Mouse (Mus musculus) forebrain, embryonic 11.5 days (tissue): ENCODE measurements around the gene Gxylt2. TPM values are rescaled to one million over a fixed set of nuclear protein-coding genes. Genes with fewer than 3 reads are reported as not detected.

Source experiments
- ATAC-seq: fragments of 200-750 bp; cut with Nextera tagmentation; replicated peaks from 2 replicates; pipeline ENCODE4 v1.8.0; 2017; ENCODE audit warnings: moderate TSS enrichment; ENCODE audit not compliant: low FRiP score
- DNase-seq: peaks from one replicate; pipeline ENCODE4 v3.0.0-alpha.2; 2017; ENCODE audit warnings: low spot score
- H3K27ac ChIP-seq: fragments of 300-500 bp; sonication (generic); 2 replicates; pipeline ENCODE4 v1.5.1; 2014; ENCODE audit warnings: low read depth, low read length
- H3K27me3 ChIP-seq: fragments of 300-500 bp; sonication (generic); 2 replicates; pipeline ENCODE4 v1.6.1; 2014; ENCODE audit warnings: mild to moderate bottlenecking, low read length, mixed read lengths; ENCODE audit not compliant: control insufficient read depth, insufficient read depth
- H3K36me3 ChIP-seq: fragments of 300-500 bp; sonication (generic); 2 replicates; pipeline ENCODE4 v1.6.1; 2014; ENCODE audit warnings: mild to moderate bottlenecking, low read length, moderate library complexity, mixed read lengths; ENCODE audit not compliant: control insufficient read depth, insufficient read depth
- H3K4me1 ChIP-seq: fragments of 300-500 bp; sonication (generic); replicated peaks from 2 replicates; pipeline ENCODE4 v1.6.1; 2014; ENCODE audit warnings: low read length, mixed read lengths; ENCODE audit not compliant: control insufficient read depth, insufficient read depth
- H3K4me2 ChIP-seq: fragments of 300-500 bp; sonication (generic); 2 replicates; pipeline ENCODE4 v1.6.1; 2014; ENCODE audit warnings: low read depth, mild to moderate bottlenecking, low read length, moderate library complexity, mixed read lengths; ENCODE audit not compliant: severe bottlenecking
- H3K4me3 ChIP-seq: fragments of 300-500 bp; sonication (generic); 2 replicates; pipeline ENCODE4 v1.5.1; 2014; ENCODE audit warnings: low read depth, low read length
- H3K9ac ChIP-seq: fragments of 300-500 bp; sonication (generic); 2 replicates; pipeline ENCODE4 v1.6.1; 2014; ENCODE audit warnings: low read length
- H3K9me3 ChIP-seq: fragments of 300-500 bp; sonication (generic); 2 replicates; pipeline ENCODE4 v1.6.1; 2016; ENCODE audit warnings: low read length, mixed read lengths; ENCODE audit not compliant: control insufficient read depth
- WGBS: fragments of 180-500 bp; shearing (Covaris S2); extraction: QIAGEN DNeasy Blood & Tissue Kit; methylation state at CpG from one replicate; pipeline ENCODE4 v1.1.7; 2014; 5-methylcytosine and 5-hydroxymethylcytosine counted together
- polyA plus RNA-seq: library from polyadenylated mRNA; unstranded; fragments of >200 nt; fragmentation: Nextera tagmentation; extraction: Ambion mirVana; gene quantifications from 2 replicates; pipeline ENCODE4 v1.2.1, GENCODE M21; 2014

Gxylt2 gene
- polyA plus RNA-seq, 1 experiment from 2014 or later, result 2.8 TPM

DNA sequence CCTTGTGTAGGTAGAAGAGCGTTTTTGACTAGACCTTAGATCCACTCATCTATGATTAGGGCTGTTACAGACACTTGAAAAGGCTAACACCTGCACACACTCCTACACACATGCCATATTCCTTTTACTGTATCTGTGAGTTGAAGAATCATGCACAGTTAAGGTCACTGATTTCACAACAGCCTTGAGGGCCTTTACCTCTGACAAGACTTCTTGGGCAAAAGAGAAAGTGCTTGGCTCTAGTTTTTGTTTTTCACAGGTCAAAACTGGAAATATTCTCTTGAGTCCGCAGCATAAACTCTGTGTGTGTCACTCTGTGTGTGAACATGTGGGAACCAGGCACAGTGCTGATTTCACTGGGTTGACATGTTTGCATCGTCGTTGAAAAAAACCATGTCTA is 105.6 kb downstream of the Gxylt2 start:
- no peak for DNase-seq

DNA sequence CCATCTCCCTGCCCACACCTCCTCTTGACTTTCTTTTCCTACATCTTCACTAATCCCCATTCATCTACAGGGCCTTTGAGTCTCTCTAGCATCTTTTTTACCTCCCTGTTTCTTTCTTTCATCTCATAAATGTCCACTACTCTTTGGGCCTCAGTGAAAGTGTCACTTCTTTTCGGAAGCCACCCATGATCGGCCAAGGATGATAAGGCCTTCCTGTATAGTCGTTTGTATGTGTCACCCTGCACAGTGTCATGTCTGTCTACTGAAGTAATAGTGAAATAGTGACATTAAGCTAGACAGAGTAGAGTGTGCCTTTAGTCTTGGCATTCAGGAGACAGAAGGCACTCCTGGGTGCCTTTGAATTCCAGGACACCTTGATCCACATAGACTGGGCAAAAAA is 107.2 kb downstream of the Gxylt2 start:
- Histone ChIP-seq H3K4me1 (no peaks in the 10 kb centered on the region), H3K9me3 (no peaks in the 10 kb centered on the region), H3K27ac (no peak overlapping the region), H3K27me3 (no peaks in the 10 kb centered on the region), H3K9ac (no peak overlapping the region), H3K36me3 (no peaks in the 10 kb centered on the region), H3K4me2 (no peak overlapping the region), H3K4me3 (no peak overlapping the region)
- no peak for ATAC-seq
- DNase-seq, result no peak
- WGBS, result 86% methylated on average over 3 of the region's 3 CpGs

More for the DNA sequence above, 105.6 kb downstream of the Gxylt2 start:
- Histone ChIP-seq H3K4me2 (no peak overlapping the region), H3K4me3 (no peak overlapping the region), H3K27ac (no peak overlapping the region), H3K4me1 (no peaks in the 10 kb centered on the region), H3K27me3 (no peaks in the 10 kb centered on the region), H3K9ac (no peak overlapping the region), H3K36me3 (no peaks in the 10 kb centered on the region), H3K9me3 (no peaks in the 10 kb centered on the region)
- 87% methylated on average over 4 of the region's 4 CpGs for WGBS
- no peak for ATAC-seq

DNA sequence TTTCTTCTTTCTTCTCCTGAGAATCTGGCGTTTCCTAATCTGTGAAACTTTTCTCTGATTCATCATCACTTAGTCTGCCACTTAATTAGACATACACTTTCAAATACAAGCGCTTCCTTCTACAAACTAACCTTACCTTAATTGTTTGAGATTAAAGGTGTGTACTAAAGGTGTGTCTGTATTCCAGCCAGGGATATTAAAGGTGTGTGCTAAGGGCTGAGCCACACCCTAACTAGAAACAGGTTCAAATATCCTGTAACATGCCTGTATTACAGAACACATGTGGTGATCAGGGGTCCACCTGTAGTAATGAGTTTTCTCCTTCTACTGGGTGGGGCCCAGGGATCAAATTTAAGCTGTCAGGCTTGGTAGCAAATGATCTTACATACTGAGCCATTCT is 116.8 kb downstream of the Gxylt2 start:
- Histone ChIP-seq H3K4me1 (no peaks in the 10 kb centered on the region), H3K27me3 (no peaks in the 10 kb centered on the region), H3K4me2 (no peak overlapping the region), H3K9me3 (no peaks in the 10 kb centered on the region), H3K36me3 (no peaks in the 10 kb centered on the region), H3K27ac (no peak overlapping the region), H3K9ac (no peak overlapping the region), H3K4me3 (no peak overlapping the region)
- no peak for ATAC-seq
- 84% methylated on average over 2 of the region's 2 CpGs for WGBS
- no peak for DNase-seq

DNA sequence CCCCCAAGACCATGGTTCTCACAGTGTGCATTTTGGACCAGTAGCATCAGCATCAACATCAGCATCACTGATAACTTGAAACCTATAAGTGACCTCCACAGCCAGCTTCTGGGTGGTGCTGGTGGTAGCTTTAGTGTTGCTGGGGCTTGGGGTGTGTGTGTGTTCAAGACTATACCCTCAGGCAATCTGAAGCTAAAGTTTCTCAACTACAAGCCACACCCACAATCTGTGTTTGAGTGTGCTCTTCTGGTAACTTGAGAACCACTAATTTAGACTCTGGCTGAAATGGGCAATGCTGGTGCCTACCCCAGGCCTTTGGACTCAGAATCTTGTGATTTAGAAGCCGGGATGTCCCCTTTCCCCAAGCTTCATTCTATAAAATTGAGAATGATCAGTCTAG is 118.8 kb downstream of the Gxylt2 start:
- 80% methylated on average over 1 of the region's 1 CpGs for WGBS
- Histone ChIP-seq H3K9ac (no peak overlapping the region), H3K36me3 (no peaks in the 10 kb centered on the region), H3K4me1 (no peaks in the 10 kb centered on the region), H3K27ac (no peak overlapping the region), H3K4me3 (no peak overlapping the region), H3K27me3 (no peaks in the 10 kb centered on the region), H3K9me3 (no peaks in the 10 kb centered on the region), H3K4me2 (no peak overlapping the region)
- ATAC-seq, result no peak
- DNase-seq, result no peak

DNA sequence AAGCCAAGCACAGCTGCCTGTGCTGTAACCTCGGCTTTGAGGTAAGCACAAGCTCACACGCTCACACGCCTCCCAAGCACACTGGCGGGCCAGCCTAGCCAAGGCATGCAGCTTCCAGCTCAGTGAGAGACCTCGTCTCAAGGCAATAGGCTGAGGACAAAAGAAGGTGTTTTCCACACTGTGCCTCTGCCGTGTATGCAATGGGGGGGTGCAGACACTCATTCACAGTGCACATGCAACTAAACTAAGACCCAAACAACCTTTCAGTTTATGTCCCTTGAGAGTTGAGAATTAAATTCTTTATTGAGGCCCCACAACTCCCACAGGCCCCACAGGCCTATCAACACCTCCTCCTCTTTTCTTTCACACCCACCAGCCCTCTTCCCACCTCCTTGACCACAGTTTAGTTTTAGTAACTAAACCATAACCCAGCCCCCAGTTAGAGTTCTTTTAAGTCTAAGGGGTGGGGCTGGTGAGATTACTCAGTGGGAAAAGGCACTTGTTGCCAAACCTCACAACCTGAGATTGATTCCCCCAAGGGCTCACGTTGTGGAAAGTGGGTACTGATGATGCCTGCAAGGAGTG is 119.9 kb downstream of the Gxylt2 start:
- WGBS, result 72% methylated on average over 7 of the region's 7 CpGs
- H3K36me3 ChIP-seq, result no peaks in the 10 kb centered on the region
- DNase-seq (no peak), ATAC-seq (no peak)
- H3K9ac ChIP-seq, result no peak overlapping the region
- no peak overlapping the region for H3K4me3 ChIP-seq
- no peaks in the 10 kb centered on the region for H3K4me1 ChIP-seq
- H3K4me2 ChIP-seq, result no peak overlapping the region
- no peaks in the 10 kb centered on the region for H3K9me3 ChIP-seq
- no peak overlapping the region for H3K27ac ChIP-seq
- no peaks in the 10 kb centered on the region for H3K27me3 ChIP-seq

DNA sequence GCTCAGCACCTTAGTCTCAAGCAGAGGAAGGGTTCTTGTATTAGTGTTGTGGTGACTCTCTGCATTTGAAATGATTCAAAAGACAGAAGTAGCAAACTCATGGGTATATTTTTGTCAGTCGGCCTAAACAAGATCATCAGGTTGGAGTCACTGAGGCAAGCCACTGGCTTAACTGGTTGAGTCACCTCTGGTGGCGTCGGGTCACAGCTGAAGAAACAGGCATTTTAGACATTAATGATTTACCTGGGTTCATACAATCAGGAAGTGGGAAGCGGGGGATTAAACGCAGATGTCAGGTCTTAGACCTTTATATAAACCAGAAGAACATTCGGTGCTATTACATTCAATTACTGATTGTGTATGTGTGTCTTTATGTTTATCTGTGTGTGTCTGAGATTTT is 121.5 kb downstream of the Gxylt2 start:
- Histone ChIP-seq H3K4me3 (no peak overlapping the region), H3K27me3 (no peaks in the 10 kb centered on the region), H3K36me3 (no peaks in the 10 kb centered on the region), H3K27ac (no peak overlapping the region), H3K4me2 (no peak overlapping the region), H3K9ac (no peak overlapping the region), H3K4me1 (no peaks in the 10 kb centered on the region), H3K9me3 (no peaks in the 10 kb centered on the region)
- DNase-seq (no peak), ATAC-seq (no peak)
- 91% methylated on average over 6 of the region's 6 CpGs for WGBS

DNA sequence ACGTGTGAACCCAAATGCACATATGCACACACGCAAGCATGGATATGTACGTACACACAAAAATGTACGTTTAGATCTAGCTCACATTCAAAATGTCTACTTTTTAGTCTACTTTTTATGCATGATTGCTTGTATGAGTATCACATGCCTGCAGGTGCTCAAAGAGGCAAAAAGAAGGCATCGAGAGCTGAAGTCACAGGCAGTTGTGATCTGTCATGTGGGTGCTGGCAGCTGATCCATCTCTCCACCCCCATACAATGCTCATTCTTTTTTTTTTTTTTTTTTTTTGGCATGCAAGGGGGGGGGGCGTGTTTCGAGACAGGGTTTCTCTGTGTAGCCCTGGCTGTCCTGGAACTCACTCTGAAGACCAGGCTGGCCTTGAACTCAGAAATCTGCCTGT is 124.0 kb downstream of the Gxylt2 start:
- Histone ChIP-seq H3K27ac (no peak overlapping the region), H3K4me3 (no peak overlapping the region), H3K4me2 (no peak overlapping the region), H3K4me1 (no peaks in the 10 kb centered on the region), H3K36me3 (no peaks in the 10 kb centered on the region), H3K9me3 (no peaks in the 10 kb centered on the region), H3K27me3 (no peaks in the 10 kb centered on the region), H3K9ac (no peak overlapping the region)
- WGBS, result 95% methylated on average over 7 of the region's 7 CpGs
- no peak for ATAC-seq
- DNase-seq, result no peak

DNA sequence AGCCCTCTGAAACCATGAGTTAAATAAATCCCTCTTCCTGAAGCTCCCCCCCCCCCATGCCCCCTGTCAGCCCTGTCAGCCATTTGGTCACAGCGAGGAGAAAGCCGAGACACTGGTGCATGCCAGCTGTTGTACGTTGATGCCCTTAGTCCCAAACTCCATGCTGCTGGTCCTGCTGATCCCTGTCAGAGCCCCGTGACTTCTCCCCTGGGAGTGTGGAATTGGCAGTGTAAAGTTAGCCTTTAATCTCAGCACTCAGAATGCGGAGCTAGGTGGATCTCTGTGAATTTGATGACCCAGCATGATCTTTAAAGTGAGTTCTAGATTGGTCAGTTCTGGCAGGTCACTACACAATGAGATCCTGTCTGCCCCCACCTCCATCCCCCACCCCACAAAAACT is 125.2 kb downstream of the Gxylt2 start:
- Histone ChIP-seq H3K9ac (no peak overlapping the region), H3K4me2 (no peak overlapping the region), H3K4me1 (no peaks in the 10 kb centered on the region), H3K4me3 (no peak overlapping the region), H3K27ac (no peak overlapping the region), H3K9me3 (no peaks in the 10 kb centered on the region), H3K36me3 (no peaks in the 10 kb centered on the region), H3K27me3 (no peaks in the 10 kb centered on the region)
- WGBS, result 85% methylated on average over 5 of the region's 5 CpGs
- no peak for DNase-seq
- ATAC-seq, result no peak

DNA sequence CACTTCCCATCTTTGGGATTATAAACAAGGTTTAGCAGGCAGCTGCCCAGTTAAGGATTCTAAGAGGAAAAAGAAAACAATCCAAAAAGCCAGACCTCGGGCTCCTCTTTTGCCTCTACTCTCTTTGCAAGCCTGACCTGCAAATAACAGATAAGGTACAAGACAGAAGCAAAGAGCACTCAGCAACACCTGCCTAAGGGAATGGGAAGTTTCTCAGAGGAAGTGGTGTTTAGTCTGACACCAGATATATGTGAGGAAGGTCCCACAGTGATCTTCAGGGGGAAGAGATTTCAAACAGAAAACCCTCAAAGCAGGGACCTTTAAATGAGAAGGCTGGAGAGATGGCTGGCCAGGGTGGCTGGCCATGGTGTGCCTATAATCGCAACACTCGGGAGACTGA is 126.7 kb downstream of the Gxylt2 start:
- Histone ChIP-seq H3K9ac (no peak overlapping the region), H3K4me3 (no peak overlapping the region), H3K36me3 (peaks cover 6% of the 10 kb centered on the region; the same call in 1 of the 2 replicates), H3K4me2 (no peak overlapping the region), H3K27ac (no peak overlapping the region), H3K4me1 (no peaks in the 10 kb centered on the region), H3K9me3 (no peaks in the 10 kb centered on the region), H3K27me3 (no peaks in the 10 kb centered on the region)
- no peak for DNase-seq
- 92% methylated on average over 3 of the region's 3 CpGs for WGBS
- no peak for ATAC-seq
